Mouse (Mus musculus): ENCODE results near the gene Taf8.

Gene Taf8

DNA sequence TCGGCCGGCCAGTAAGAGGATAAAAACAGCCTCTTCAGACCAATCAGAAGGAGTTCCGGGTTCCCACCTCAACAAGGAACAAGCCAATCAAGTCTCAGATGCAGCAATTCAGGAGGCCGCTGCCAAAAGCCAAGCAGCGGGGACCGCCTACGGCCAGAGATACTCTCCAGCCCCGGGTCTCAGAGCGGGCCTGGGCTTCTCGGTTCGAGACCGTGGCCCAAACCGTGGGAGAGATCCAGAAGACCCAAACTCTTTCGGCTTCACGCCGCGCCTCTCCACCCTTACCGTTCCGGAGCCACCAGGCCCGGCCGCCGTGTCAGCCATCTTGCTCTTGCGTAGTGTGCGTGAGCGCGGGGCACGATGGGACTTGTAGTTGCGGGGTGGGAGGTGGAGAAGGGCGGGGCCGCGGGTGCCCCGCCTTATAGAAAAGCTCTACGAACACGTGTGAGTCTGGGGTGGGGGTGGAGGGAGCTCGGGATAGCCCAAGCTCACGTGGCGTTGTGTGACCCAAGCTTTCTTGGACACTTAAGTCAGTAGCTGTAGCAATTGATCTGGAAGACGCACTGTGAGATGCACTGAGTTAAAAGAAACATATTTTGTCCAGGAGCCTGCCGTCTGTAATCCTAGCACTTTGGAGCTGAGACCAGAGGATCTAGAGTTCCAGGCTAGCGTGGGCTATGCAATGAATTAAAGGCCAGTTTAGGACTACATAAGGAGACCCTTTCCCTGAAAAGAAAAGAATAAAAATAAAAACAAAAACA lies at the start of gene Taf8:
Gene Taf8 (minus strand): TSS at position 347 of the 761 bp plus-strand sequence.
- DNase-seq (ENCODE audit: low spot score in 2 of 2), result peak; percentile 85 to 91

DNA sequence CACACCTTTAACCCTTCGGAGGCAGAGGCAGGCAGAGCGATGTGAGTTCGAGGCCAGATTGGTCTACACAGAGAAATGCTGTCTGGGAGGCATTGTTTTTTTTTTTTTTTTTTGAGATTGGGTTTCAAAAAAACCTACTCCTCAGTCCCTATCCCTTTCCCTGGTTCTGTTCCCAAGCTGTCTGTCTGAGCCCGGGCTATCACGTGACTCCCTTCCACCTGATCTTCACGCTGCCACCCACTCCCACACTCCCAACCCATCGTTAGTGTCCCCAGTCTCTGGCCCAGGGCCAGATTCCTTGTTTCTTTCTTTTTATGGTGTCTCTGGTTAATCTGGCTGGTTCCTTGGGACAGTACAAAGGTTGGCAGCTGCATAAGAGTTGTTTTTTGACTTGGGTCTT lies 49.0 kb upstream of the Taf8 start:
- DNase-seq (ENCODE audit: low spot score in 2 of 2), result no peak

DNA sequence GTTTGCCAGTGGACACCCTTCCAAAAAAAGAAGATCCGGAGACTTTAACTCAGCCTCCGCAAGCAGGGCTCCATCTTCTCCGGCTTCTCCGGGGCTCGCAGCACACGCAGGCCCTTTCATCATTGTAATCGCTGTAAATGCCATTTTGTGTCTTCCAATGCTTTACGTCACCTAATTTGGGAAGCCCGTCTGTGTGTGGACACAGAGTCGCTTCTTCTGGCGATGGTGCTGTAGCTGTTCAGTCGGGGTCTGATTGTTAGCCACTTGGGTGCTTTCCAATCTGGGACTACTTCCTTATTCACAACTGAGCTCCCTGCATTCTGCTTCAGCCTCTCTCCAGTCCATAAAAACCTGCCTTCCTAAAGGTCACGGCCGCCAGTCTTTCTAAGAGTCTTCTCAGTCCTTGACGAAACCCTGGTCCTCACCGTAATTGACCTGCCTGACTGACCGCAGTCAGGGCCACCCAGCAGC lies 43.8 kb upstream of the Taf8 start:
- DNase-seq (ENCODE audit: low spot score in 2 of 2), result peak; percentile 17 to 41

DNA sequence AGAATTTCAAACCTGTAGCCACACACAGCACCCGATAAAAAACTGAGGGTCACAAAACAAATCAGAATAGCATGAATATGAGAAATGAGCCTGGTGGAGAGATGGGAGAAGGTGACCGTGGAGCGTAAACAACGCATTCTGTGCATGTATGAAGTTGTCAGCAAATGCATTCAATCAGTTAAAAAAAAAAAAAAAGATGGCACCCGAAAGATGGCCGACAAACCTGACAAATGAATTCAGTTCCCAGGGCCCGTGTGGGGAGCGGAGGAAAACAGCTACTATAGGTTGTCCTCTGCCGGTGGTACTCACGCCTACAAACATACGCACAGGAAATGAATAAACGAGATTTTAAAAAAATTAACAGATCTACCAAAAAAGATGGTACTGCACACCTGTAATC lies 43.1 kb upstream of the Taf8 start:
- no peak for DNase-seq (ENCODE audit: low spot score in 2 of 2)

DNA sequence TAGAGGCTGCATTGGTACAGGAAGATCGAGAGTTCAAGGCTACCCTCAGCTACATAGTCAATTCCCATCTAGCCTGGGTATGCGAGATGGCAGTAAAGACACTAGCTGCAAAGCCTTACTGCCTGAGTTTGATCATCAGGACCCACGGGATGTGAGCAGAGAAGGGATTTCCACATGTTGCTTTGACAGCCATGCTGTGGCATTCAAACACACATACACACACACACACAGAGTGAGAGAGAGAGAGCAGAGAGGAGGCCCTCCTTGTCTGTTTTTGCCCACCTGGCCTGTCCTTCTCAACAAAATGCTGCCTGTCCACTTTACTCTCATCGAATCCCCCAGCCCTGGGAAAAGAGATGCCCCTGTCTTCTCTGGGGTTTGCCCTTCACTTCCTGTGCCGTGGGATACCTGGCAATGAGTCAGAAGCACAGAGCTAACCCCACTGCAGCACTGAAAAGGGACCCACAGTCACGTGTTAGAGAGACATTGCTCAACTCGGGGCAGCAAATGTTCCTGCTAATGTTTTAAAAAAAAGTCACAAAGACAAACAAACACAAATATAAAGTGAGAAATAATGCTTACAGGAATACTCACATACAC lies 41.1 kb upstream of the Taf8 start:
- no peak for DNase-seq (ENCODE audit: low spot score in 2 of 2)

DNA sequence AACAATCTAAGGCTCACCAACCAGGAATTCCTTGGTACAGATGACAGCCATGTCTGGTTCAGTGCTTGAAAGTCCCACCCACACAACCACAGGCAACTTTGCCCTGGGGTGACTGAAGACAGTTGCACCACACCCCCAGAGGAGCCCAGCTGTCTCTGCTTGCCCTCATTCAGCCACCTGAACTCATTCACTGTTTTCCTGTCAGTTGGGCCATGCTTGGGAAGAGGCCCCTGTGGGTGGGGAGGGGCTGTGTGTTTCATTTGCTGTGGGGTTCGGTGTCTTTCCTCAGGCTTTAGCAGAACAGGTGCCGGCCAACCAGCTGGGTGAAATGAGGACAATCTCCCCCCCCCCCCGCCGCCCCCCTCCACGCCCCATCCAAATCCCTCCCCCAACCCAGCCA lies 40.0 kb upstream of the Taf8 start:
- no peak for DNase-seq (ENCODE audit: low spot score in 2 of 2)

DNA sequence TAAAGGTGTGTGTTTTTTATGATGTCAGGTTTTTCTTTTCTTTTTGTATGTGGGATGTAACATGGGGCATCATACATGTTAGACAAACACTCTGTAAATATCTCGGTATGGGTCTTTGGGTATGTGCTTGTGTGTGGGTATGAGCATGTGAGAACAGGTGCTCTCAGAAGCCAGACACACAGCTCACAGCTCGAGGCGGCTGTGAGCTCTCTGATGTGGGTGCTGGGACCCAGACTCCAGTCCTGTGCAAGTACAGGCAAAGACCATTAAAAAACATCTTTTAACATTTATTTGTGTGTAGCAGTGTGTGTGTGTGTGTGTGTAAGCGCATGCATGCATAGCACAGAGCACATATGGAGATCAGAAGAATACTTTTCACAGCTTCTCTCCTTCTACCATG lies 37.0 kb upstream of the Taf8 start:
- DNase-seq (ENCODE audit: low spot score in 2 of 2), result no peak

DNA sequence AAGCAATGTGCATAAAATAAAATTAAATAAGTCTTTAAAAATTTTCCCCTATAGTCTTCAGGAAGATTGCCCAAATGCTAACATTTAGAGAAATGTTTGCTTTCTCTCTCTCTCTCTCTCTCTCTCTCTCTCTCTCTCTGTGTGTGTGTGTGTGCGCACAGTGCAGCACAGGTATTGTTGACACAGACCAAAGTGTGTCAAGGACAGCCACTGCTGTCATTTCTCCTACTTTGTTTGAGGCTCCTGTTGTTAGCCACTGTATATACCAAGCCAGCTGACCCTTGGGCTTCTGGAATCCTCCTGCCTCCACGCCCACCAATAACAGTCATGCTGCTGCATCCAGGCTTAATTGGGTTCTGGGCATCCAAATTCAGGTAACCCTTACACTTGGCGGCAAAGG lies 36.0 kb upstream of the Taf8 start:
- no peak for DNase-seq (ENCODE audit: low spot score in 2 of 2)

DNA sequence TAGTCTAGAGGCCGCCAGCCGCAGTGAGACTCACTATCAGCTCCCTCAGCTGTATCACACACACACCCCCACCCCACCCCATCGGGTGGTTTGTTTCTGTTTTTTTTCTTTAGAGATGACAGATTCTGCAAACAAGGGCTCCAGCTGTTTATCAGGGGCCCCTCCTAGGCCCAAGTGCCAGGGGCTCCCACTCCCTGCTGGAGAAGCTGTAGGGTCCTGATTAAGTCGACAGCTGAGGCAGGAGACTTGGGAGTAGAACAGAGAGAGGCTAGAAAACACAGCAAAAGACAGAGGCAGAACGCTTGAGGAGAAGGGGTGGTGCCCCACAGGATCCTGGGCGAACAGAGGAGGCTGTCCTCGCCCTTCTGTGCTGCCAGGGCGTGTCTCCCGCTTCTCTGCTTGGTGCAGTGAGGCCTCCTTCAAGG lies 33.7 kb upstream of the Taf8 start:
- DNase-seq (ENCODE audit: low spot score in 2 of 2), result no peak

DNA sequence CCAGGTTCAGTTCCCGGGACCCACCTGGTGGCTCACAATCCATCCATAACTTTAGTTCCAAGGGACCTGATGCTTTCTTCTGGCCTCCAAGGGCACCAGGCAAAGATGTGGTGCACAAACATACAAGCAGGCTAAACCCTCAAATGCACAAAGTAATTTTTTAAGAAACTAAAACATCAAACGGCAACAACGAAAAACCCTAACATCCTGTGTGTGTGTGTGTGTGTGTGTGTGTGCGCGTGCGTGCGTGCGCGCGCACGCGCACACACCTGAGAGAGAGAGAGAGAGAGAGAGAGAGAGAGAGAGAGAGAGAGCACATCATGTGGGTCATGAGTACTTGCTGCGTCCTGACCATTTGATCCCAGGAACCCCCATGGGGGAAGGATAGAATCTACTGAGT lies 31.6 kb upstream of the Taf8 start:
- DNase-seq (ENCODE audit: low spot score in 2 of 2), result no peak

DNA sequence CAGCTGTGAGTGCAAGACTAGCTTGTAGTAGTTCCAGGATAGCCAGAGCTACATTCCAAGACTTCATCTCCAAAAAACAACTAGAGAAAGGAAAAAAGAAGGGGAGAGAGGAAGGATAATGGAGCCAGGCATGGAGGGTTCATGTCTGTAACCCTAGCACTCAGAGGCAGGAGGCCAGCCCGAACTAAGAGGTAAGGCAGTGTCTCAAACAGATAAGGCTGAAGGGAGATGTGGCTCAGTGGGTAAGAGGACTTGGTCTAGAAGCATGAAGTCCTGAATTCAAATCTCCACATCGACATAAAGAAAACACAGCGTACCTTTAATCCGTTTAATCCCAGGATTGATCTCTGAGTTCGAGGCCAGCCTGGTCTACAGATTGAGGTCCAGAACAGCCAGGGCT lies 30.3 kb upstream of the Taf8 start:
- no peak for DNase-seq (ENCODE audit: low spot score in 2 of 2)

DNA sequence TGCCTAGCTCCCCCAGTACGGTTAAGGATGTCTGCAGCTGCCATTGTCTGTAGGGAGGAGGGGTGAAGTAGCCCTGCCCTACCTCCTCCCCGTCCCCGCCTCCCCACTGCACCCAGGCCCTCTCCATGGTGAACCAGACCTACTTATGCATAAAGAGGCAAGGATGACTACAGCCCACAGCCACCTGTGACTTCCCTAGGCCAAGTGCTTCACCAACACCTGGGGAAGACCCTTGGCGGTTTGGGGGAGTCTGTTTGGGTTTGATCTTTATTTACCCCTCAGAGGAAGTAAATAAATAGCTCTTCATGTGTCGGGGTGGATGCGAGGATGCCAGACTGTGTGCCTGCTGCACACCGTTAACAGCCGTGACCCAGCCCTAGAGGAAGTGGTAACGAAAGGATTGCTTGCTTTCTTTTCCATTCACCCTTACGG lies 29.3 kb upstream of the Taf8 start:
- no peak for DNase-seq (ENCODE audit: low spot score in 2 of 2)

DNA sequence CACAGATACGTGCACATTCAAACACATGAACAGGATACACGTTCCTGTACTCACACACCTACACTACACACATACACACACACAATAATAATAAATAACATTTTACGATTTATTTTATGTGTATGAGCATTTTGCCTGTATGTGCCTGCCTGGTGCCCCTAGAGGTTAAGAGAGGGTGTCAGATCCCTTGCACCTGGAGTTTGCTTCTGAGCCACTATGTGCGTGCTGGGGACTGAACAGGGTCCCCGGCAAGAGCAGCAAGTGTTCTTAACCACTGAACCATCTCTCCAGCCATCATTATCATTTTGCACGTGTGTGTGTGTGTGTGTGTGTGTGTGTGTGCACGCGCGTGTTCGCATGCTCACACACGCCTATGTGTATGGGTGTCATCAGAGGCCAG lies 27.5 kb upstream of the Taf8 start:
- no peak for DNase-seq (ENCODE audit: low spot score in 2 of 2)

DNA sequence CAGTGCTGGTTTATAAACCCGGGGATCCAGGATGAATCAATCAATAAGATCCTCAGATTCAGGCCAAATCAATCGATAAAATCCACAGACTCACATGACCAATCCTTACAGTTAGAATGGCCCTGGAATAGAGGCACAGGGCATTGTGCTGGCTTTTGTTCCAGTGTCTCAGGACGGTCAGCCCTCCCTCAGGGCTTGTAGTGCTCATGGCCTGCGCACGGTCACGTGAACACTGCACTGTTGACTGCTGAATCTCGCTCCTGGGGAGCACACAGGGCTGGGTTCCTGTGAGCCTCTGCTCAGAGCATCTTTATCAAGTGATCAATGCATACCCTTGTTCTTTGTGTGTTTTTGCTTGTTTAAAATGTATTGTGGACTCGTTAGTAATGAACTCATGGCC lies 26.8 kb upstream of the Taf8 start:
- no peak for DNase-seq (ENCODE audit: low spot score in 2 of 2)

DNA sequence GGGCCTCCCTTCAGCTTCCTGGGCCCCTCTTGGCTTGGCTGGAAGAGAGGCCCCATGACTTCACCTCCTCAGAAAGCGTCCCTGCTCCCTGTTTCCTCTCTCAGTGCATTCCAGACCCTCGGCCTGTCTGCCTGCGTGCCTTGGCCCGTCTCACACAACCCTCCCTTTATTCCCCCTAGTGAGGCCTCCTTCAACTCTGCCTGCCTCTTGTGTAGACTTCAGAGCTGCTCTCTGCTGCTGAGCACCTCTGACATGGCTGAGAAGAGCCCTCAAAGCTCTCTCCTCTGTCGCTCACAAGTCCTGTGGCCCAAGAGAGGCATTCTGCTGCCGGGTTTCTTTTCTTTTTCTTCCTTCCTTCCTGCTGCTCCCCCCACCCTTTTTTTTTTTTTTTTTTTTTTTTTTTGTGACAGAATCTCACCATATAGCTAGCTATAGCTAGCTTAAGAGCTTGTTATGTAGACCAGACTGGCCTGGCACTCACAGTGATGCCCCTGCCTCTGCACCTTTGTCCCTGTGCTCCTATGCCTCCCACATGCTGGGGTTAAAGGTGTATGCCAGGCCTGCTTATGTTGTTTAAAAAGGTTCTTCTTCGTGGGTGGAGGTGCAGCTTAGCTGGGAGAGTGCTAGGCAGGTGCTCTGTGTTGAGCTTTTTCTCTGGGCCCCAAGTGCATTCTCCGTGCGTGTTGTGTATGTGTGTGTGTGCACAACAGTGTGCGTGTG lies 25.6 kb upstream of the Taf8 start:
- no peak for DNase-seq (ENCODE audit: low spot score in 2 of 2)

DNA sequence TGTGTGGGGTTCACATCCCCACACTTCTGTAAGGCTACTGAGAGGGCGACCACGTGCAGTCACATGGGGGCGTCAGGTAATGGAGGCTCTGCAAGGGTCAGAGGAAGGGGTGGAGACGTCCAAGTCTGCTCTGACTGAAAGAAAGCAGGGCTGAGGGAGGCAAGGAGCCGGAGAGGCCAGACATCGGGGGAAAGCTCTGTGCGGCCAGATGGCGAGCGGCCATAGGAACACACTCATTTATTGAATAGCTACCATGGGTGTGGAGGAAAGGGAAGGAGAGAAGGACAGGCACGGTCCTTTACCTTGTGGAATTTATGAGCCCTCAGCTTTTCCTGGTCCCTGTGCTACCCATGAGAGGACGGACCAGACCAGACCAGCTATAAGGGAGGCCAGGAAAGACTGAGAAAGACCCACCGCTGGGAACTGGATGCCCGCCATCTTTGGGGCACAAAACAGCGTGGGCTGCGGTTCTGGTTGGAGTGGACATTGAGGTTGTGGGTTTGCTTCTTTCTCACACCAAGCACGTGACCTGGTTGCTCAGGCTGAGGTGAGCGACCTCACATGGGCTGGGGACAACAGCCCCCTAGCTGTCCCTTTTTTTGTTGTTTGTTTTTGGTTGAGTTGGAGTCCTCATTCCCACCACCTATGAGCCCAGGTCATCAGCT lies 24.9 kb upstream of the Taf8 start:
- no peak for DNase-seq (ENCODE audit: low spot score in 2 of 2)

DNA sequence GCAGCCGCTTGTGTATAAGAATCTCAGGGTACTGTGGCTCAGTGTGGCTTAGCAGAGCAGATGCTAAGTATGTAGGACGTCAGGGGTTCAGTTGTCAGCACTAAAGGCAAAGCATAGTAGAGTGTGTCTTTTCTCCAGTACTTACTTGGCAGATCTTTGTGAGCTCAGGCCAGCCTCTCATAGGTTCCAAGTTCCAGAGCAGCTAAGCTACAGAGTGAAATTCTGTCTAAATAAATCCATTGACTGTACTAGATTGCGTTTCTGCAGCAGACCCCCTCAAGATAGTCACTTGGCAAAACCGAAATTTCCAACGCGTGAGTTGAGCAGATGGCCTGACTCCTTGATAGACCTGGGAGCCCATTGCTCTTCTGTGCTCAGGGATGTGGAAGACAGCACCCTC lies 22.9 kb upstream of the Taf8 start:
- no peak for DNase-seq (ENCODE audit: low spot score in 2 of 2)

DNA sequence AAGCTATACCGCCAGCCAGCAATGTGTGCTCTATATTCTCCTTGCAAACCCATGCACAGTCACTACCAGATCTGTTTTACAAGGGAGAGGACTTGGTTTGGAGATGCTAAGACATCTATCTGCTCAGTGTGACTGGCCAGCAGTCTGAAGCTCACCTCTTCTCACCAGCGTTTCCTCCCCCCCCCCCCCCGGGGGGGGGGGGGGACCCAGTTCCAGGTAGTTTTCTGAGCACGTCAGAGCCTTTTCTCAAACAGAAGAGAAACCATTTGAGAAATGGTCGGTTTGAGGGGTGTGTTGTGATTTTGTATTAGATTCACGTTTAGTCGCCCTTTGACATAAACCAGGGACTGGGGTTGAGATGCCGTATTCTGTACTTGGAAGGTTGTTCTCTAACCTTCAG lies 22.0 kb upstream of the Taf8 start:
- DNase-seq (ENCODE audit: low spot score in 2 of 2), result no peak

DNA sequence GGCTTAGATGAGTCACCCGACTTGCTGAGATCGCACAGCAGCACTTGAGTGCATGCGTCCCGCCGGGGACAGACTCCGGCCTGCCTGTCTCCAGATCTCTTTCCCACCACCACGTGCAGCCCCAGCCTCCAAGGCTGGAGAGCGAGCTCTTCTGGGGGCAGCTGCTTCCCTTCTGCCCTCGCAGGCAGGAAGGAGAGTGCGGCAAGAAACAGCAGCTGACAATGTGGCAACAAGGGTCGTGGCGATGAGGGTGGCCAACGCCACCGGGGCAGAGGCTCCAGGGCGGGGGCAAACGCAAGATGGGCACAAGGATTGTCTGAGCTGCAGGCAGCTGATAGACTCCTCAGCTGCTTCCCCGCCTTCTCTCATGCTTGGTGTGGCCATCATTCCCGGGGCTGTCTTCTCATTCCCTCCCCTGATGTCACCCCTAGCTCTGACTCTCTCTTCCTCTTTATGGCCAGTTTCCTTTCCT lies 21.2 kb upstream of the Taf8 start:
- DNase-seq (ENCODE audit: low spot score in 2 of 2), result no peak

DNA sequence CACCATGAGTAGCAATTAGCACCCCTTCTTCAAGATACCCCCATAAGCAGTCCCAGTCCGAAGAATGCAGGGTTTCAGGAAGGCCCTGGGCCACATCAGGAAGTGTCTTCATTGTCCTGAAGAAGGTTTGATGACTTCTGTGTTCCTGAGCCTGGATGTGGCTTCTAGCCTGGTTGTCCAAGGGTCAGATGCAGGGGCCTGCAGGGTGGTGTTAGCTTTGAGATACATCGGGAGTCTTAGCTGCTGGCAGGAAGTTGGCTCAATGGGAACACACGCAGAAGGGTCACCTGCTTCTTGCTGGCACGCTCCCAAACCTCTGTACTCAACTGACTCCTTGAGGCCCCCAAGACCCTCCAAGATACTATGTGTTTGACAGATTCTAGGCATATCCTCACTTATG lies 20.4 kb upstream of the Taf8 start:
- no peak for DNase-seq (ENCODE audit: low spot score in 2 of 2)

DNA sequence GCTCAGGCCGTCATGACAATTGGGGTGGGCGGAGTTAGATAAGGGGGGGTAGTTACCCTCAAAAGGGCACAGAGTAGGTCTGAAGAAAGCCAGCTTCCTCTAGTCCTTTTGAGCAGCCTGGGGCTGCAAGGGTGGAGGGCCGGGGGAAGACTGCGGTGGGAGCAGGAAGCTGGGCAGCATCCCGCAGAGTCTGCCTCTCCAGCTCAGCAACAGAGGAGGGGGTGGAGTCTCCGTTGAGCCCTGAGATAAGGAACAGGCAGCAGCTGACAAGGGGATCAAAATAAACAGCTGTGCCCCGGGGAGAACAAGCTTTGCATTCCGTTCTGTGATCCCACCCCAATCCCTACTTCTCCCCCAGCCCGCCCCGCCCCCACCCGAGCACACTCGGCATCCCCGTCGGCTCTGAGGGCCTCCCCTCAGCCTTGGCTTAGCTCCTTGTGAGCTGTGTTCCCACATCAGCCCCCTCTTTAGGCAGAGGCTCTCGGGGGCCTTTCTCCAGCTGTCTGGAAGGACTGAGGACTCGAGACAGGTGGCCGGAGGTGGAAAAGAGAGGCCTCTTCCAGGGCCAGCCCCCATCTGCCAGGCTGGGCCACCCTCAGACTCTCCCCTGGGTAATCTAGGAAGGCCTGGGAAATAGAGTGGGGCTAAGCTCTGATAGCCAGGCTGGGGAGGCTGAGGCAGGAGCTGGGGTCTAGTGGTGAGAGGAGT lies 19.6 kb upstream of the Taf8 start:
- DNase-seq (ENCODE audit: low spot score in 2 of 2), result peak; percentile 20 to 53

DNA sequence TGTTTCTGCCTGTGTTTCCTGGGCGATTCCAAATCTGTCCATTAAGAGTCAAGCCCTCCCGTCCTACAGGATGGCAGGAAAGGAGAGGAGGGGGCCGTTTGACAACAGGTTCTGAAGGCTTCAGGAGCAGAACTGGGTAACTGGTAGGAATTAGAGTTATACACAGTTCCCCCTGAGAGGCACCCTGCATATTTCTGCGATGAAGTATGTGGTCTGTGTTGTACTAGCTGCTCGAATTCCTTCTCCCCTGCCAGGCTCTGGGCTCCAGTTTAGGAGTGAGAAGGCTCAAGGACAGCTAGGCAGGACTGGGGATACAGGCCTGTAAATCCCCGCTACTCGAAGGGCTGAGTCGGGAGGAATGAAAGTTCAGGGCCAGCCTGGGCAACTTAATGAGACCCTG lies 16.1 kb upstream of the Taf8 start:
- no peak for DNase-seq (ENCODE audit: low spot score in 2 of 2)

All from frontal cortex, postnatal 14 days (tissue).